Mouse (Mus musculus): ENCODE measurements around the gene Rnf220.

DNA sequence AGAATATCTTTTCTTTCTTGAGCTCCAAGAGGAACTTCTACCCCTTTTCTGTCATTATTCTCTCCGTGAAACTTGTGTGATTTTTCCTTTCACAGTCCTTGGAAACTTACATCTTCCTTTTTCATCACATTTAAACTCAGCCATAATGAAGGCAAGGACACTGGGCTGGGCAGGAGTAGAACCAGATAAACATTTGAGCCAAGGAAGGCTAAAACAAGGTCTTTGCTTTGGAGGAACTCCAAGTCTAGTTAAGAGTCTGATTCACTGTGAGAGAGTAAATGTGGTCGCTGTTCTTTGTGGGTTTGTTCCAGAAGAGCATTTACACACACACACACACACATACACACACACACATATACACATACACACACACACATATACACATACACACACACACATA is 205.2 kb downstream of the Rnf220 start:
- no peak for TF ChIP-seq CTCF (IDR thresholded peaks at IDR 0.05; ENCODE audit: low read depth)
- TF ChIP-seq EP300 (IDR thresholded peaks at IDR 0.05; ENCODE audit: low read depth), result no peak
